Mouse (Mus musculus) megakaryocyte, adult 5-6 weeks (primary cell): ENCODE measurements around the gene Maats1. TPM values are rescaled to one million over a fixed set of nuclear protein-coding genes. Genes with fewer than 3 reads are reported as not detected.

Experiments used
- total RNA-seq, 2 experiments: library from RNA; stranded (forward) in 1 of 2; stranded (reverse) in 1 of 2; fragments of 153-499, 151-499 nt in 1 of 2; fragments of 221-1000, 200-1000 nt in 1 of 2; gene quantifications; 2 replicates each; pipeline versions ENCODE4 v1.2.3 to v1.2.4; 2015 to 2017

Gene Maats1
- total RNA-seq, 2 experiments from 2014 or later: not detected

Other genes with a start within 250 kb of the Maats1 start
- not detected in 2 replicates for gene Nr1i2, start 47.3 kb downstream of the Maats1 start, total RNA-seq (2015)
- not detected in 2 replicates for gene Nr1i2, start 47.3 kb downstream of the Maats1 start, total RNA-seq (2017)
- gene Cox17, start 4.8 kb upstream of the Maats1 start, total RNA-seq (2015): 89.3 and 106 TPM in 2 replicates
- 210 and 268 TPM in 2 replicates for gene Cox17, start 4.8 kb upstream of the Maats1 start, total RNA-seq (2017)
- gene Gm21987, start 4.9 kb upstream of the Maats1 start, total RNA-seq (2015): not detected in 2 replicates
- not detected in 2 replicates for gene Gm21987, start 4.9 kb upstream of the Maats1 start, total RNA-seq (2017)
- 0.38 and 3.9 TPM in 2 replicates for gene Popdc2, start 20.1 kb upstream of the Maats1 start, total RNA-seq (2015)
- 1.8 TPM in 1 of 2 replicates, not detected in the other for gene Popdc2, start 20.1 kb upstream of the Maats1 start, total RNA-seq (2017)
- 0.38 TPM in 1 of 2 replicates, not detected in the other for gene Pla1a, start 91.0 kb upstream of the Maats1 start, total RNA-seq (2015)
- gene Pla1a, start 91.0 kb upstream of the Maats1 start, total RNA-seq (2017): not detected in 2 replicates
- gene Adprh, start 110.6 kb upstream of the Maats1 start, total RNA-seq (2015): 30.6 and 30.9 TPM in 2 replicates
- 18.3 and 19.2 TPM in 2 replicates for gene Adprh, start 110.6 kb upstream of the Maats1 start, total RNA-seq (2017)
- 6.5 and 10.4 TPM in 2 replicates for gene Cd80, start 113.4 kb upstream of the Maats1 start, total RNA-seq (2015)
- 3.0 and 4.0 TPM in 2 replicates for gene Cd80, start 113.4 kb upstream of the Maats1 start, total RNA-seq (2017)
- gene Timmdc1, start 180.5 kb upstream of the Maats1 start, total RNA-seq (2015): 5.3 and 9.3 TPM in 2 replicates
- gene Timmdc1, start 180.5 kb upstream of the Maats1 start, total RNA-seq (2017): 19.0 and 19.9 TPM in 2 replicates
- gene Poglut1, start 208.1 kb upstream of the Maats1 start, total RNA-seq (2015): 25.0 and 29.4 TPM in 2 replicates
- 13.5 and 15.4 TPM in 2 replicates for gene Poglut1, start 208.1 kb upstream of the Maats1 start, total RNA-seq (2017)
- gene Tmem39a, start 216.6 kb upstream of the Maats1 start, total RNA-seq (2015): 67.1 and 67.2 TPM in 2 replicates
- 32.1 and 32.5 TPM in 2 replicates for gene Tmem39a, start 216.6 kb upstream of the Maats1 start, total RNA-seq (2017)